Mouse (Mus musculus): ENCODE measurements around the gene Epc2. TPM values are rescaled to one million over a fixed set of nuclear protein-coding genes. Genes with fewer than 3 reads are reported as not detected.

The Epc2 gene
- 30.4 and 33.5 TPM in 2 replicates for polyA plus RNA-seq (2011; ENCODE audit: insufficient read length, low read depth, missing spikeins)

GRCm38 (mm10) chr2:49450931-49451636 is at the start of gene Epc2:
TSS of gene Epc2 (plus strand) at chr2:49451486.
- Histone ChIP-seq H3K27ac (ENCODE audit: insufficient read depth, low read length) (peak within 1 kb of the TSS; percentile 98), H3K4me1 (ENCODE audit: control insufficient read depth, insufficient read depth, low read length) (peaks cover 6% of the 10 kb centered on the region; the same call in 1 of the 2 replicates), H3K4me3 (ENCODE audit: insufficient read depth, low read length) (peak within 1 kb of the TSS; percentile 92)
- TF ChIP-seq CTCF (IDR thresholded peaks at IDR 0.05; ENCODE audit: borderline replicate concordance, insufficient read depth, low read length): no peak
- TF ChIP-seq POLR2A (IDR thresholded peaks at IDR 0.05; ENCODE audit: low read depth, low read length): peak; percentile 63

- H3K4me1 ChIP-seq (ENCODE audit: control insufficient read depth, insufficient read depth, low read length): no peaks in the 10 kb centered on the region
- no peak for TF ChIP-seq CTCF (IDR thresholded peaks at IDR 0.05; ENCODE audit: borderline replicate concordance, insufficient read depth, low read length)
- no peak for TF ChIP-seq POLR2A (IDR thresholded peaks at IDR 0.05; ENCODE audit: low read depth, low read length)
- H3K4me3 ChIP-seq (ENCODE audit: insufficient read depth, low read length): no peak overlapping the region
- no peak overlapping the region for H3K27ac ChIP-seq (ENCODE audit: insufficient read depth, low read length)
These were observed 45.3 kb upstream of the Epc2 start for GRCm38 (mm10) chr2:49405954-49406353.

GRCm38 (mm10) chr2:49411685-49412084 is 39.6 kb upstream of the Epc2 start:
- H3K4me3 ChIP-seq (ENCODE audit: insufficient read depth, low read length): no peak overlapping the region
- no peak overlapping the region for H3K27ac ChIP-seq (ENCODE audit: insufficient read depth, low read length)
- TF ChIP-seq CTCF (IDR thresholded peaks at IDR 0.05; ENCODE audit: borderline replicate concordance, insufficient read depth, low read length) (no peak), POLR2A (IDR thresholded peaks at IDR 0.05; ENCODE audit: low read depth, low read length) (no peak)
- no peaks in the 10 kb centered on the region for H3K4me1 ChIP-seq (ENCODE audit: control insufficient read depth, insufficient read depth, low read length)

- no peaks in the 10 kb centered on the region for H3K4me1 ChIP-seq (ENCODE audit: control insufficient read depth, insufficient read depth, low read length)
These were observed 38.7 kb upstream of the Epc2 start for GRCm38 (mm10) chr2:49412576-49412975.

GRCm38 (mm10) chr2:49415868-49416267 is 35.4 kb upstream of the Epc2 start:
- TF ChIP-seq CTCF (IDR thresholded peaks at IDR 0.05; ENCODE audit: borderline replicate concordance, insufficient read depth, low read length) (no peak), POLR2A (IDR thresholded peaks at IDR 0.05; ENCODE audit: low read depth, low read length) (no peak)
- no peaks in the 10 kb centered on the region for H3K4me1 ChIP-seq (ENCODE audit: control insufficient read depth, insufficient read depth, low read length)

More at GRCm38 (mm10) chr2:49412576-49412975, 38.7 kb upstream of the Epc2 start:
- H3K4me3 ChIP-seq (ENCODE audit: insufficient read depth, low read length): no peak overlapping the region
- no peak for TF ChIP-seq CTCF (IDR thresholded peaks at IDR 0.05; ENCODE audit: borderline replicate concordance, insufficient read depth, low read length)
- no peak for TF ChIP-seq POLR2A (IDR thresholded peaks at IDR 0.05; ENCODE audit: low read depth, low read length)
- H3K27ac ChIP-seq (ENCODE audit: insufficient read depth, low read length): no peak overlapping the region

GRCm38 (mm10) chr2:49417018-49417604 is 34.2 kb upstream of the Epc2 start:
- H3K27ac ChIP-seq (ENCODE audit: insufficient read depth, low read length): no peak overlapping the region
- no peaks in the 10 kb centered on the region for H3K4me1 ChIP-seq (ENCODE audit: control insufficient read depth, insufficient read depth, low read length)
- no peak overlapping the region for H3K4me3 ChIP-seq (ENCODE audit: insufficient read depth, low read length)
- TF ChIP-seq CTCF (IDR thresholded peaks at IDR 0.05; ENCODE audit: borderline replicate concordance, insufficient read depth, low read length): no peak
- no peak for TF ChIP-seq POLR2A (IDR thresholded peaks at IDR 0.05; ENCODE audit: low read depth, low read length)

More at GRCm38 (mm10) chr2:49415868-49416267, 35.4 kb upstream of the Epc2 start:
- no peak overlapping the region for H3K4me3 ChIP-seq (ENCODE audit: insufficient read depth, low read length)
- no peak overlapping the region for H3K27ac ChIP-seq (ENCODE audit: insufficient read depth, low read length)

- no peaks in the 10 kb centered on the region for H3K4me1 ChIP-seq (ENCODE audit: control insufficient read depth, insufficient read depth, low read length)
- no peak overlapping the region for H3K4me3 ChIP-seq (ENCODE audit: insufficient read depth, low read length)
- TF ChIP-seq CTCF (IDR thresholded peaks at IDR 0.05; ENCODE audit: borderline replicate concordance, insufficient read depth, low read length): no peak
- no peak for TF ChIP-seq POLR2A (IDR thresholded peaks at IDR 0.05; ENCODE audit: low read depth, low read length)
- no peak overlapping the region for H3K27ac ChIP-seq (ENCODE audit: insufficient read depth, low read length)
These were observed 30.9 kb upstream of the Epc2 start for GRCm38 (mm10) chr2:49420396-49420795.

- no peak for TF ChIP-seq CTCF (IDR thresholded peaks at IDR 0.05; ENCODE audit: borderline replicate concordance, insufficient read depth, low read length)
- no peak for TF ChIP-seq POLR2A (IDR thresholded peaks at IDR 0.05; ENCODE audit: low read depth, low read length)
- no peaks in the 10 kb centered on the region for H3K4me1 ChIP-seq (ENCODE audit: control insufficient read depth, insufficient read depth, low read length)
- H3K4me3 ChIP-seq (ENCODE audit: insufficient read depth, low read length): no peak overlapping the region
- H3K27ac ChIP-seq (ENCODE audit: insufficient read depth, low read length): no peak overlapping the region
These were observed 27.4 kb upstream of the Epc2 start for GRCm38 (mm10) chr2:49423857-49424256.

- Histone ChIP-seq H3K4me1 (ENCODE audit: control insufficient read depth, insufficient read depth, low read length) (no peaks in the 10 kb centered on the region), H3K4me3 (ENCODE audit: insufficient read depth, low read length) (no peak overlapping the region), H3K27ac (ENCODE audit: insufficient read depth, low read length) (no peak overlapping the region)
- TF ChIP-seq CTCF (IDR thresholded peaks at IDR 0.05; ENCODE audit: borderline replicate concordance, insufficient read depth, low read length) (no peak), POLR2A (IDR thresholded peaks at IDR 0.05; ENCODE audit: low read depth, low read length) (no peak)
These were observed 26.5 kb upstream of the Epc2 start for GRCm38 (mm10) chr2:49424788-49425187.

- Histone ChIP-seq H3K4me1 (ENCODE audit: control insufficient read depth, insufficient read depth, low read length) (no peaks in the 10 kb centered on the region), H3K4me3 (ENCODE audit: insufficient read depth, low read length) (no peak overlapping the region), H3K27ac (ENCODE audit: insufficient read depth, low read length) (no peak overlapping the region)
- TF ChIP-seq CTCF (IDR thresholded peaks at IDR 0.05; ENCODE audit: borderline replicate concordance, insufficient read depth, low read length): no peak
- TF ChIP-seq POLR2A (IDR thresholded peaks at IDR 0.05; ENCODE audit: low read depth, low read length): no peak
These were observed 25.1 kb upstream of the Epc2 start for GRCm38 (mm10) chr2:49426175-49426574.

Measured in embryonic fibroblast, embryonic 13.5 days (primary cell).